Mouse (Mus musculus) heart, postnatal 0 days (tissue): Measurements from ENCODE around the gene Atp23. TPM values are rescaled to one million over a fixed set of nuclear protein-coding genes. Genes with fewer than 3 reads are reported as not detected.

Experiments
- ATAC-seq: fragments of 200-750 bp; cut with Nextera tagmentation; 2 replicates; pipeline ENCODE4 v1.8.0; 2017; ENCODE audit warnings: low read depth, moderate number of reproducible peaks, moderate library complexity; ENCODE audit not compliant: insufficient read depth
- DNase-seq: peaks from one replicate; pipeline ENCODE4 v3.0.0-alpha.2; 2016; ENCODE audit warnings: low spot score
- H3K27ac ChIP-seq: fragments of 300-500 bp; sonication (generic); 2 replicates; pipeline ENCODE4 v1.5.1; 2014; ENCODE audit warnings: low read depth, mild to moderate bottlenecking
- H3K27me3 ChIP-seq: fragments of 300-500 bp; sonication (generic); 2 replicates; pipeline ENCODE4 v1.6.1; 2014; ENCODE audit warnings: low read length, mixed read lengths; ENCODE audit not compliant: control insufficient read depth, insufficient read depth
- H3K36me3 ChIP-seq: fragments of 300-500 bp; sonication (generic); replicated peaks from 2 replicates; pipeline ENCODE4 v1.6.1; 2014; ENCODE audit warnings: low read length, mixed read lengths; ENCODE audit not compliant: control insufficient read depth, insufficient read depth
- H3K4me1 ChIP-seq: fragments of 300-500 bp; sonication (generic); 2 replicates; pipeline ENCODE4 v1.6.1; 2014; ENCODE audit warnings: antibody characterized with exemption; ENCODE audit not compliant: control insufficient read depth, insufficient read depth
- H3K4me2 ChIP-seq: fragments of 300-500 bp; sonication (generic); 2 replicates; pipeline ENCODE4 v1.6.1; 2014; ENCODE audit warnings: low read depth, mild to moderate bottlenecking, low read length, moderate library complexity
- H3K4me3 ChIP-seq: fragments of 300-500 bp; sonication (generic); 2 replicates; pipeline ENCODE4 v1.5.1; 2014; ENCODE audit warnings: low read depth, low read length
- H3K9ac ChIP-seq: fragments of 300-500 bp; sonication (generic); replicated peaks from 2 replicates; pipeline ENCODE4 v1.6.1; 2014; ENCODE audit warnings: low read depth, low read length, mixed read lengths
- H3K9me3 ChIP-seq: fragments of 300-500 bp; sonication (generic); replicated peaks from 2 replicates; pipeline ENCODE4 v1.6.1; 2016; ENCODE audit warnings: low read length; ENCODE audit not compliant: control insufficient read depth
- CTCF ChIP-seq: IDR thresholded peaks from 2 replicates; pipeline ENCODE4 v1.5.1; 2016; ENCODE audit warnings: antibody characterized with exemption, control low read depth, low read depth
- EP300 ChIP-seq: IDR thresholded peaks from 2 replicates; pipeline ENCODE4 v1.6.1; 2016; ENCODE audit warnings: antibody characterized with exemption, low read depth
- WGBS: fragments of 180-500 bp; shearing (Covaris S2); extraction: QIAGEN DNeasy Blood & Tissue Kit; methylation state at CpG from one replicate; pipeline ENCODE4 v1.1.7; 2014; 5-methylcytosine and 5-hydroxymethylcytosine counted together
- polyA plus RNA-seq: library from polyadenylated mRNA; unstranded; fragments of >200 nt; fragmentation: Nextera tagmentation; extraction: Ambion mirVana; gene quantifications from 2 replicates; pipeline ENCODE4 v1.2.1, GENCODE M21; 2015
- total RNA-seq: library from RNA; depleted of rRNA; stranded (reverse); fragments of >200 nt; gene quantifications from 2 replicates; pipeline ENCODE4 v1.2.3, GENCODE M21; 2014; ENCODE audit warnings: low replicate concordance

The Atp23 gene
- total and polyA plus RNA-seq, 2 experiments from 2014 or later = 7.8 to 10.2 TPM

- WGBS = 35% methylated on average over 12 of the region's 12 CpGs
- H3K4me1 ChIP-seq = 0 out of 2 replicates have a peak, but pooled peaks cover 3% of the 10 kb centered on the region
- TF ChIP-seq CTCF (peak; percentile 19; the same call in 1 of the 2 replicates), EP300 (no peak)
- H3K4me2 ChIP-seq = 0 out of 2 replicates have a peak overlapping the region, but pooled peaks have one; percentile 12
- DNase-seq (no peak), ATAC-seq (no peak)
- no peaks in the 10 kb centered on the region for H3K9me3 ChIP-seq
- H3K27ac ChIP-seq = no peak overlapping the region
- no peaks in the 10 kb centered on the region for H3K36me3 ChIP-seq
- no peak overlapping the region for H3K4me3 ChIP-seq
- H3K9ac ChIP-seq = no peak overlapping the region
- H3K27me3 ChIP-seq = no peaks in the 10 kb centered on the region
Observed at GRCm38 (mm10) chr10:126844689-126845088, 56.5 kb downstream of the Atp23 start.

- Histone ChIP-seq H3K27me3 (no peaks in the 10 kb centered on the region), H3K9me3 (no peaks in the 10 kb centered on the region), H3K27ac (no peak overlapping the region), H3K36me3 (no peaks in the 10 kb centered on the region), H3K4me2 (no peak overlapping the region), H3K4me3 (no peak overlapping the region), H3K9ac (no peak overlapping the region), H3K4me1 (0 out of 2 replicates have a peak, but pooled peaks cover 2% of the 10 kb centered on the region)
- ATAC-seq (no peak), DNase-seq (no peak)
- TF ChIP-seq CTCF = no peak
- no peak for TF ChIP-seq EP300
Observed at GRCm38 (mm10) chr10:126840266-126840665, 60.9 kb downstream of the Atp23 start.

GRCm38 (mm10) chr10:126833006-126833405, 68.1 kb downstream of the Atp23 start:
- Histone ChIP-seq H3K36me3 (no peaks in the 10 kb centered on the region), H3K27me3 (no peaks in the 10 kb centered on the region), H3K27ac (no peak overlapping the region), H3K9ac (no peak overlapping the region), H3K4me2 (no peak overlapping the region), H3K4me1 (no peaks in the 10 kb centered on the region), H3K4me3 (no peak overlapping the region), H3K9me3 (no peaks in the 10 kb centered on the region)
- 43% methylated on average over 5 of the region's 5 CpGs for WGBS
- ATAC-seq (no peak), DNase-seq (no peak)
- TF ChIP-seq EP300 (no peak), CTCF (peak; percentile 41)

GRCm38 (mm10) chr10:126831329-126831728, 69.8 kb downstream of the Atp23 start:
- no peak for DNase-seq
- H3K4me3 ChIP-seq = no peak overlapping the region
- H3K9me3 ChIP-seq = no peaks in the 10 kb centered on the region
- 80% methylated on average over 5 of the region's 5 CpGs for WGBS
- H3K36me3 ChIP-seq = no peaks in the 10 kb centered on the region
- no peak overlapping the region for H3K9ac ChIP-seq
- no peak overlapping the region for H3K27ac ChIP-seq
- H3K4me1 ChIP-seq = no peaks in the 10 kb centered on the region
- H3K4me2 ChIP-seq = no peak overlapping the region
- no peak for TF ChIP-seq EP300
- no peak for TF ChIP-seq CTCF
- ATAC-seq = no peak
- no peaks in the 10 kb centered on the region for H3K27me3 ChIP-seq

GRCm38 (mm10) chr10:126828618-126829017, 72.5 kb downstream of the Atp23 start:
- Histone ChIP-seq H3K36me3 (no peaks in the 10 kb centered on the region), H3K4me2 (no peak overlapping the region), H3K27me3 (no peaks in the 10 kb centered on the region), H3K4me1 (no peaks in the 10 kb centered on the region), H3K4me3 (no peak overlapping the region), H3K27ac (no peak overlapping the region), H3K9me3 (no peaks in the 10 kb centered on the region), H3K9ac (no peak overlapping the region)
- 73% methylated on average over 7 of the region's 7 CpGs for WGBS
- no peak for TF ChIP-seq EP300
- no peak for TF ChIP-seq CTCF
- DNase-seq (no peak), ATAC-seq (no peak)

GRCm38 (mm10) chr10:126827941-126828593, 73.1 kb downstream of the Atp23 start:
- WGBS = 65% methylated on average over 8 of the region's 8 CpGs

More at GRCm38 (mm10) chr10:126827941-126828593, 73.1 kb downstream of the Atp23 start:
- H3K4me2 ChIP-seq = no peak overlapping the region
- DNase-seq (no peak), ATAC-seq (no peak)
- no peak overlapping the region for H3K27ac ChIP-seq
- no peaks in the 10 kb centered on the region for H3K27me3 ChIP-seq
- no peaks in the 10 kb centered on the region for H3K4me1 ChIP-seq
- H3K36me3 ChIP-seq = no peaks in the 10 kb centered on the region
- H3K9me3 ChIP-seq = no peaks in the 10 kb centered on the region
- TF ChIP-seq CTCF = no peak
- no peak for TF ChIP-seq EP300
- H3K9ac ChIP-seq = no peak overlapping the region
- no peak overlapping the region for H3K4me3 ChIP-seq
